Mouse (Mus musculus): ENCODE results near the gene BC037034.
"Not testable (repeated sequence)": the region's sequence is repeated elsewhere in the genome, so short reads cannot be mapped to it uniquely, and the experiment has no call there.

BC037034 gene

DNA sequence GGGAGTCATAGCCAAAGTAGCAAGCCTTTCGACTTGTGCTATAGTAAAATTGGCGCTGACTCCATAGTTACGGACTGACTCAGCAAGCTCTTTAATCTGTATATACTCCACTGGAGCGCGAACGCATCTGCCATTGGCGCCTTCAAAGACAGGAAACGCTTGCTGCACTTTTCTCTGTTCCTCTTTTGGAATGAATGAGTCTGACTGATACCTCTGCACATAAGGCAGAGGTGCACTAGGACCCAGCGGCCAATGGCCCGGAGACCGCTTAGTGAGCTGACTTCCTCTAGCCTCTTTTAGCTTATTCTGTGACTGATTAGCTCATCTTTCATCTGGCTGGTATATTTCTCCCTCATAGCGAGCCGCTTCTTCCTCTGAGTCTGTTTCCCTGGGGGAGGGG, 47.2 kb downstream of the BC037034 start:
- not testable (repeated sequence) for DNase-seq (ENCODE audit: low read depth)

All from induced T-regulatory cell, adult 2 months (primary cell).